Mouse (Mus musculus) lung, postnatal 36 days (tissue): ENCODE results near the gene Hivep1.
A peak's percentile ranks its signal among the peaks of the same experiment; 100 is the strongest.

Experiments used
- DNase-seq: peaks from one replicate; pipeline ENCODE4 v3.0.0; 2022; ENCODE audit warnings: mixed read lengths

Hivep1 gene

DNA sequence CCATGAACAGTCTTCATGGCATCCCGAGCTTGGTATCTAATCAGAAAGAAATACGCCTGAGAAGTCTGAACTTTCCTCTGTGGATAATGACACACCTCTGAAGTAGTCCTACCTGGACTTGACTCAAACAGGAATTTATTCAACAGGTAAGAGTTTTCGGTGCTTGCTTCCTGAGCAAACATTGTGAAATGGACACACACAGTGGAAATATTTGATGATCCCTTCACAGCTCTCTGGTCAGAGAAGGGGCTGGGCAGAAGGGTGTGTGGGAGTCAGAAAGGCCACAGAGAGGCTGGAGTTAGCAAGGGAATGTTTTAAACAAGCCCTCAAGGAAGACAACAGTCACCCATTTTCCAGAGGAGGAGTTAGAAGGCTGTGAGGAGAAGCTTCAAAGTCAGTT lies 186.7 kb downstream of the Hivep1 start:
- DNase-seq, result peak; percentile 60

DNA sequence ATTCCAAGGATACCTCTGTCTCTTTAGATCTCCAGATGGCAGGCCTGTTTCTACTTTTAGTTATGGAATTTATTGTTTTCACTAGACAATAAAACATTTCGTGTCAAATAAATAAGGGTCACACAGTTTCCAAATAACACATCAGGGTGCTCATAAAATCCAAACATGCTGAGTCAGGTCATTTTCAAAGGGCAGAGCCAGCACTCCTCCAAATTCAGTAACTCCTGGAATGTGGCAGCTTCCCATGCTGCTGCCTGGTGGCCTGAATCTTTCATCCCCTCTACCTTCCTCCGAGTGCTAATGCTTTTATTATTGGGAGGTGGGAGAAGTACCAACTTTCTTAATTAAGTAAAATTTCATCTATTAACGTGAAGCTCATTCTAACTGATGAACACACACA lies 190.3 kb downstream of the Hivep1 start:
- DNase-seq, result no peak
